Mouse (Mus musculus) cerebellum, adult 8-10 months (tissue): ENCODE data around the gene Mff.
A peak's percentile ranks its signal among the peaks of the same experiment; 100 is the strongest.

ENCODE experiments used
- DNase-seq: peaks from one replicate; pipeline ENCODE4 v3.0.0; 2022

Gene Mff

DNA sequence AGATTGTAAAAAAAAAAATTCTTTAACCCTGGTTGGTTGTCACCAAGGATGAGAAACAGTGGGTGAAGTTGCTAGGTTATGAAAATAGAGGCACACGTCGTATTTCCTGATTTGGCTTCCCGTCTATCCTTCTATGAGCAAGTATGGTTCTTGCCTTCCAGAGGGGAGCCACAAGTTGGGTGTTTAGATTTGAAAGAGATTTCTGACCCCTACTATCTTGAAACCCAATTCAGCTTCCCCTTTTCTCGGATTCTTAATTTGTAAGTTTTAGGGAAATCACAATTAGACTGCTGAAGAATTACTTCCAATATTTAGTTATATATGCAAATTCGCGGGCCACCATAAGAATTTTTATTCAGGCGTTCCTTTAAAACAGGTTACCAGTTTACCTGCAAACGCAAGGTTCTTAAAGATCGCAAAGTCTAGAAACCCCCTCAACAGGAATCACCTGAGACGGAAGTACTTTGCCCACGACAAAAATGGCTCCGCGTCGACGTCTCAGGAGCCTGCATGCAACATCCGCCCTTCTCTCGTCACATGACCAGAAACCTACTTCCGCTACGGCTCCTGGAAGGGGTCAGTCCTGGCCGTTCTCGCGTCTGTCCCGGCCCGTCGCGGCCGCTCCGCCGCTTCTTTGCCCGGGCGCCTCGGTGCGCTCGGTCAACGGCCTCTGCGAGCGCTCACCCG lies at the start of gene Mff:
Gene Mff (plus strand): TSS at position 552 of the 687 bp plus-strand sequence.
- peak; percentile 92 for DNase-seq

DNA sequence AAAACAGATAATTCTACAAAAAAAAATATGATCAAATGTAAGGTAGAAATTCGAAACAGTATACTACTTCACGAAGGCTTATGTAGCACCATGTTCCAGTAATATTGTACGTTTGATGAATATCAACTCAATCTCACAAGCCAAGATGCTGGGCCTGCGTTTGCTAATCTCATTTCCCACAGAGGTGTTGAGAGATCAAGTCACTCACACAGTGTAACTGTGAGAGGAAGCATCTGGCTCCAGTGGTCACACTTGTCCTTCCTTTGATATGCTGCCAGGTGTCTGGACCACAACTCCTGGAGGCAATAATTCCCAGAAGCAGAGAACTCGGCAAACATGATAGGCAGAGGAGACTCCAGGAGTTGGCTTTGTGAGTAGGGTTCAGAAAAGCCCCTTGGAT lies 38.4 kb upstream of the Mff start:
- DNase-seq, result no peak

DNA sequence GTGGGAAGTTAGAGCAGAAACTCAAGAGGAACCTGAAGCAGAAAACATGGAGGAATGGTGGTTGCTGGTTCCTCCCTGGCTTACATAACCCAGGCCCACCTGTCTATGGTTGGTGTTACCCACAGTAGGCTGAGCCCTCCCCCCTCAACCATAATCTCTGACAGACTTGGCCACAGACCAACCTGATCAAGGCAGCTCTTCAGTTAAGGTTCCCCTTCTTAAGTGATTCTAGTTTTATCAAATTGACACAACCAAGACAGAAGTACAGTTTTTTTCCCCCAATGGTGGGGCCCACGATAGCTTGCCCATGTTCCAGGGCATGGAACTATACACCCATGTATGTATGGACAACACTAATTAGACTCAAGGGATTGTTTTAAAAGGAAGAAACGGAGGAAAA lies 37.8 kb upstream of the Mff start:
- no peak for DNase-seq

DNA sequence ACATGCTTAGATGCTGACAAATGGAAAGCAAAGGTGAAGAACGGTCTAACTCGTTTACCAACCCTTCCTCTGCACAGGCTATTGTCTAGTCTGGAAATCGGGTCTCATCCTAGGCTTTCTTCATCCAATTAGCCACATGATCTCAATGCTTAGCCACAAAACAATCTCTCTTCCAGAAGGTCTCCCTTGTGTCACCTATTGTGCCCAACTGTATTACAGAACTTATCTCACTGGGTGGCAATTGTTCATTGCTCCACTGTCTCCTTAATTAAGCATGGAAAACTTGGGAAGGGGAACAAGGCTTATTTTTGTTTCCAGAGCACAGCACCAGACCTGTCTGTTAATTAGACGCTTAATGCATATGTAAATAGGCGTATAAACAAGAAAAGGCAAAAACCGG lies 36.8 kb upstream of the Mff start:
- no peak for DNase-seq

DNA sequence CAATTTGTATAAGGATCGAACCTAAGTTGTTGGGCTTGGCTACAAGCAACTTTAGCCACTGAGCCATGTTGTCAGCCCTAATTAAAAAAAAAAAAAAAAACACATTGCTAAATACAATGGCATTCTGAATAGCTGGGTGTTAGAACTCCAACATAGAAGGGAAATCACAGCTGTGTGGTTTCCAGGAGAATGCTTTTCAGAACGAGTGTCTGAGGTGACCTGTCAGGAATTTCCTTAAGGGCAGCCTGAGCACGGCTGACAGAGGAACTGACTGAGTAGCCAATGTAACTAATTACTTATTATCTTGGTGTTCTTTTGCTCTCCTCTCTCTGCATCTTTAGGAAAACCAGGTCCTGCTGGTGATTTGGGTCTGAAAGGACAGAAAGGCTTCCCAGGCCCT lies 28.8 kb upstream of the Mff start:
- DNase-seq, result no peak

DNA sequence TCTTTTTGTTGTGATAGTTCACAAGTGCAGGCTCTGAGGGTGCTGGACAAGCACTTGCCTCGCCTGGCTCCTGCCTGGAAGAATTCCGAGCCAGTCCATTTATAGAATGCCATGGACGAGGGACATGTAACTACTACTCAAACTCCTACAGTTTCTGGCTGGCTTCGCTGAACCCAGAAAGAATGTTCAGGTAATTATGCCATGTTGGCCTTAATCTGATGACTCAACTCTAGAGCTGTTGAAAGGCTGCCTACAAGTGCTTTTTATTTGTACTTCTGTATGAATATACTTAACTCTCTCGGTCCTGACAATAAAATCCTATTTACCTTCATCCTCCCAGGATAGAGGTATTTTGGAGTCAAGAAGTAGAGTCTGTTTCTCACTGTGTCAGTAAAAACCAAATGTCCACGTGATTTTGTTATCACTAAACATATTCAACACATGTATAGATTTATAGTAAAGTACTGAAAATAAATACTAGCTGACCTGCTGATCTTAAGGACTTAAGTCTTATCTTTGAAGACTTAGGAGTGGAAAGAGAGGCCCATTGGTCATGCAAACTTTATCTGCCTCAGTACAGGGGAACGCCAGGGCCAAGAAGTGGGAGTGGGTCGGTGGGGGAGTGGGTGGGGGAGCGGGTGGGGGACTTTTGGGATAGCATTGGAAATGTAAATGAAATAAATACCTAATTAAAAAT lies 6.7 kb upstream of the Mff start:
- DNase-seq, result no peak

DNA sequence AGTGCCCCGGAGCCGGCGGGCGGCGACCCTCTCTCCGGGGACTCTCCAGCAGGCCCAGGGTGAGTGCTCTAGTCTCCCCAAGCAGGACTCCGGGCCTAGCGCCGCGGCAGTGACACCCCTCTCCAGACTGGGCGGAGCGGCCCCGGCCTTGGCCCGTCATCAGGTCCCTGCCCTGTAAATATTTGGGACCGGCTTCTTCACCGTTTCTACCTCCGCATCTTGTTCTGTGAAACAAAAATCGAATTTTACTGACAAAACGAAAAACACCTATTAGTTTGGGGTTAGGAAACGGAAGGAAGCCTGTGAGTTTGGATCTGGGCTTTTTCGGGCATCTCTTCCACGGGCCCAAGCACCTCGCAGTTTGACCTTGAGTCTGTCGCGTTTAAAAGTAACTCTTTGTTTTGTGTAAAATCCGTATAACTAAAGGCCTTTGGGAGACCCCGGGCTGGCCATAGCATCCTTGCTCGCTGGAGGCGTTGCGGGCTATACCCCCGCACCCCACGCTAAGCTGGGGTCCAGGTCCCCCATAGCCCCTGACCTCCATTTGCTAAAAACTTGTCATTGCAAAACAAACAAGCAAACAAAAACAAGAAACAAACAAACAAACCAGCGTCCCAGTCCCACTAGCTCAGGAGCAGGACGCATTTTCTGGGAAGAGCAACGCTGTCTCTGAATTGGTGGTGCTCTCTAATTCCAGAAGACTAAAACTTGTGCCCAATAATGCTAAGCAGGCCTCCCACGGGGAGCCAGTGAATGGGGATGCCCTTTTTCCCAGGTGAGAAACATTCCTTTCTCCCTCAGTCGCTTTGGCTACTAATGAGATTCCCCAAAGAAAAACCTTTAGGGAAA lies 560 bp downstream of the Mff start:
- no peak for DNase-seq

DNA sequence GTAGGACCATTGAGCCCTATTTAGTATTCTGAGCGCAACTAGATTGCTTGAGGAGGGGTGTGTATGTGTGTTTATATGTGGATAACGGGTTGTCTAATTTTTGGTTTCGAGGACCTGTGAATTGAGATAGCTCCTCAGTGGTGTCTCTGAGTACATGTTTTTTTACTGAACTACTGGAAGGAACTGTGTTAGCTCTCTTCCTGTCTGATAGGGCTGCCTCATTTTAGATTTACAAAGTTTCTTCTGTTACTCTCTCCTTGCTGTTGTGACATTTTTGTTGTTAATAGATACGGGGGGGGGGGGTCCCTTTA lies 1.1 kb downstream of the Mff start:
- no peak for DNase-seq

DNA sequence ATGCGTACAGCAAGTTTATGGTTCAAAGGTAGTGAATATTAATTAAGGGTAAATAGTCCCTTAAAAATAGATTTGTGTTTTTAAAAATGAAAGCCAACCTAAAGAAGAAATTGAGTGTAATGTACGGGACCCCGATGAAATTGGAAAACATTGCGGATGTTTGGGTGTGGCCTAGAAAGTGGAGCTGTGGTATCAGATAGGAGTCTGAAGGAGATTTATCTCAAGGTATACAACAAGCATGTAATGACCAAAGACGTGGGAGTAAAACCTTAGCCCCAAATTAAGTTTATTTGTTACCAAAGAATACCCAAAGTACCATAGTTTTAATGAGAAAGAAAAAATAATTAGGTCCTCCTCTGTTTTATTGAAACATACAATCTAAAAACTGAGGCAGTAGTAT lies 1.8 kb downstream of the Mff start:
- DNase-seq, result no peak

DNA sequence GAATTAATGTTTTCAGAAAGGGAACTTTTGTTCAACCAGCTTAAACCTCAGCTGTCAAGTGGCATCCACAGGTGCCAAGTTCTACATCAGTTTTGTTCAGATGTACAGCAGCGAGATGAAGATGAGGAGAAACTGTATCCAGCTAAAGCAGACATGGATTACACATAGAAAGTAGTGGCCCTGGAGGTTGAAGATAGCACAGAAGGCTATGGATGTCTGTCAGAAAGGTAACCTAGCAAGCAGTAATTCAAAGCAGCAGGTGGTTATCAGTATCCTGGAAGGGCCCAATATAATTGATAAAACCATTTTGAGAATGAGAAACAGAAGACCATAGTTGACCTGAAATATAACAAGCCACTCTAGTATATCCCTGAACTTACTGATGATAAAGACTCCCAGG lies 8.7 kb downstream of the Mff start:
- DNase-seq, result no peak

DNA sequence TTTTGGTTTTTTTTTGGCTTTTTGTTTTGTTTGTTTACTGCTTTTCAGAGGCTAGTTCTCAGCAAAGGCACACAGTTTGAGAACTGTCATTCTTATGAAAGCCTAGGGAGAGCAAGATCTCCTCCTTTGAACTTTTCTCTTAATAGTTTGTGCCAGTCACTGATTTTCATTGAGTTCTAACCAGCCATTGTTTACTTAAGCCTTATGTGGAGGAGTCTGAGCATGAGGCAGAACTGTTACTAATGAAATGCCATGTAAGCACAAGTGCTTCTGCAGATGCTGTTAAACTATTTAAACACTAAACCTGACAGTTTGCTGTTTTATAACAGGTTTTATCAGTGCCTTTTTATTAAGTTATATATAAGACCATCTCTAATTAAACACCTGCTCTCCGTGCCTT lies 13.4 kb downstream of the Mff start:
- DNase-seq, result no peak

DNA sequence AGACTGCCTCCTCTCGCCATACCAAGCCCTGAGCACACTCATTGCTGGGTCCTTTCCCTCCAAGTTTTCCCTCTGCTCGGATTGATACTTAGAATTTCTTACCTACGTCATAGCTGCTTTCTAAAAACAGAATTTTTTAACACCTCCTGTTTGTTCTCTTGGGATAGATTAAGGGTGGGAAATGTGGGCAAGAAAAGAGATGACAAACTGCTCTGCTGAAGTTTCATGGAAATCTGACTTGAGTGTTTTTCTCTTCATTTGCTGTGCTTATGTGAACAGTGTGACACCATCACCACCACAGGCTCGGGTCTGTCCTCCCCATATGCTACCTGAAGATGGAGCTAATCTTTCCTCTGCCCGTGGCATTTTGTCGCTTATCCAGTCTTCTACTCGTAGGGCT lies 16.8 kb downstream of the Mff start:
- DNase-seq, result no peak

DNA sequence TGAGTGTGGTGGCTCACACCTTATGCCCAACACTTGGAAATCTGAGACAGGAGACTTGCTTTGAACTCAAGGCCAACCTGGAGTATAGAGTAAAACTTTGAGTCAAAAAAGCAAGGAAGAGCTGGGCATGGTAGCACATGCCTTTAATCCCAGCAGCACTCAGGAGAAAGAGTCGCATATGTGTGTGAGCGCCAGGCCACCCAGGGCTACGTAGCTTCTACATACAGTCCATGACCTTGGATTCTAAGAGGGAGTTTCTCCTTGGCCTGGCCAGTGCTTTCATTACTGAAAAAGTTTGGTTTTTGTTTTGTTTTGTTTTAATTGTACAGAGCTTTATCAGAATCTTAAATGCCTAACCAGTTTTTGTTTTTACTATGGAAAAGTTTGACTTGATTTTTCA lies 19.3 kb downstream of the Mff start:
- DNase-seq, result no peak

DNA sequence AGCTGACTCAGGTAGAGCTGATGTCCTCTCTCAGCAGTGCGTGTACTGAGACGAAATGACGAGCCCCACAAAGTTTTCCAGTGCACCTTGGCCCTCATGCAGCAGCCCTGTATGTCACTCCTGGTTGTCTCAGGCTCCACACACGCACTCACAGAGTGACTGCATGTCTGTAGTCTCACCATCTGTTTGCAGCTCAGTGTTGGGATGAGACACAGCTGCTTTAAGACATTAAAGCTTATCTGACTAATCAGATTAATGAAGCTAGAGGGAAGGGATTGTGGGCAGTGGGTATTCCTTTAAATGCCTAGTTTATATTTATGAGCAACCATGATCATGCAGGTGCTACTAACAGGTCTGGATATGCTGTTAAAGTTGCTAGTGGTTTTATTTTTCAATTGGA lies 21.7 kb downstream of the Mff start:
- no peak for DNase-seq

DNA sequence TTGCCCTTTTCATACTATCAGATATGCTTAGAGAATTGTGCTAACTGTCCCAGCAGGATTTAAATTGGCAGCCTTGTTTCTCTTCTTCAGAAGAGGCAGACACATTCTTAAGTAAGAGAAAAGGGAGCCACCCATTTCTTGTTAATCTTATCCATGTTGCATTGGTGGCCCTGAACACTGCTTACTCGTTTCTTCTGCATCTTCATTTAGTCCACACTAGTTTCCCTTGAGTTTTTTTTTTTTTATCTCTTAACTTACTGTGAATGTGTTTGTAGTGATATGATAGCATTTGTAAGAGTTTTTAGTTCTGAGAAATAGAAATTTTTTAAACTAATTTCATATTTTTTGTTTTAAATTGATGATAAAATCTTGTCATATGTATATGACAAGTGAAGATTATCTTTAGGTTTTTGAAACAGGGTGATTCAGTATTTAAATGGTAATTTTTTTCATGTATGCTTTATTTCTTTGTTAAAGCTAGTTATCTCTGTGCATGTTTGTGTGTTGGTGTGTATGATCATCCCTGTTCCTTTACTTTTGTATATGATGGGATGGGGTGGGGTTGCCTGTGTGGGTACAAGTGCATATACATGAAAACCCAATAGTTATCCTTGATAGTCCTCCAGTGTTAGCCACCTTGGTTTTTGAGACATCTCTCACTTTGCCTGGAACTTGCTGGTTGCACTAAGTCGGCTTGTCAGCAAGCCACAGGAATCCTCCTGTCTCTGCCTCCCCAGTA lies 23.2 kb downstream of the Mff start:
- DNase-seq, result no peak

DNA sequence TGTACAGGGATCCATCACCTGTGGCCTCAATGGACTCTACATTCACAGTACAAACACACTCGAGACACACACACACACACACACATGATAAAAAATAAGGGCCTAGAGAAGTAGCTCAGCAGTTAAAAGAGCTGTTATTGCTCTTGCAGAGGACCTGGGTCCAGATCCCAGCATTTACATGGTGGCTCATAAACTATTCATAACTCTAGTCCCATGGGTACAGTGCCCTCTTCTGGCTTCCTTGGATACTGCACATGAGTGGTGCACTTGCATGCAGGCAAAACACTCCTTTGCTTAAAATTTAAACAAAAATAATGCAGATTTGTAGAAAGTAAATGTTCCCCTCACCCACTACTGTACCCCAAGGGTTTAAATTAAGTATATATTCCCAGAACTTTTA lies 34.8 kb downstream of the Mff start:
- DNase-seq, result no peak

DNA sequence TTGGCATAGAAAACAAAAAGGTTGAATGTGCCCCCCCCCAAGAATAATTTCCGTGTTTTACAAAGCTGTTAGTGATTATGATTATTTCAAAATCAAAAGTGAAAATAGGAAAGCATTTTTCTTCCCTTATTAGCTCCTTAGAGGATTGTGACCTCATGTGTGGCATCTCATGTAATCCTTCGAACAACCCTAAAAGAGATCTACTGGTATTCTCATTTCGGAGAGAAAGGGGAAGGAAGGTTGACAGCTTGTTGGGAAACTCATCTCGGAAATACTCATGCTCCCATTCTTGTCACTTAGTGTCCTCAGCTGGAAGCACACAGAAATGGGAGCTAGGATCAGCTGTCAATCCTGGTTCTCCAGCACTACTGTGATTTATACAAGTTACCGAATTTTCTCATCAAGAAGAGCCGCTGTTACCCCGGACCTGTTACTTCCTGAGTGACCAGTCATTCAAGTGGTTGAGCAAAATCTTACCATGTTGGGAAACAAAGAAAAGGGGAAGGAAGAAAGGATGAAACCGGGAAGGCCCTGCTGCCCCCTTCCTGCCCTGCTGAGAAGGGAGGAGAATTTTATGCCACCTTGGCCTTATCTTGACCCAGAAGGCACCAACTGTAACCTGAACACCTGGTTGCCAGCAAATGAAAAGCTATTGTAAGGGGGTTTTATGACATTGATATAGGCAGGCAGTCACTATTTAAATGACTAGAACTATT lies 36.9 kb downstream of the Mff start:
- no peak for DNase-seq

DNA sequence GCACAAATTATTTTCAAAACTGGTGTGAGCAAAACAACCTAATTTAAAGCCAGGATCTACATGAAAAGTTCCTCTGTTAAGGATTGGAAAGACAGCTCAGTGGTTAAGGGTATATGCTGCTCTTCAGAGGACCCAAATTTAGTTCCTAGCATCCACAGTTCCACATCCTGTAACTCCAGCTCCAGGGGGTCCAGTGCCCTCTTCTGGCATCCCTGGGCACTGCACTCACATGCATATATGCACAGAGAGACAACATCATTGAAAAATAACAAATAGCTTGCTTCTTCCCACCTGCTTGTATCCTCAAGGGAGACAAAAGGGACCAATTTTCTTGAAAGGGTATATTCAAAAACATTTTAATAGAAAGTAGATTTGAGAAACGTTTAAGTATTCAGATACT lies 37.6 kb downstream of the Mff start:
- no peak for DNase-seq

DNA sequence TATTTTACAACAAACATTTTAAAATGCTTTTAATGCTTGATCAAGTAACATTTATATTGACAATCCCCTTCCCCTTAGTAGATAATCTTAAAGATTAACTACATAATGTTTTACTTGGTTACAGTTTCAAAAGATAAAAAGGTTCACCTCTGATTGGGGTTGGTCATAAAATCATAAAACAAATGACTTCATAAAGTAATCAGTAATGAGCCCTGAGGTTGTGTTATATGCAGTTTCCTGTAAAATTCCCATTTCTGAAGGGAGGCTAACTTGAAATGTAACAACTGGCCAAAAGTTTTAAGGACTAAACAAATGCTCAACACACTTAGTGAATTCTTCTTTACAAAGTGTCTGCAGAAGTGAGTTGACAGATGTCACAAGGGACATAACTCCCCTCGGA lies 41.5 kb downstream of the Mff start:
- DNase-seq, result no peak

DNA sequence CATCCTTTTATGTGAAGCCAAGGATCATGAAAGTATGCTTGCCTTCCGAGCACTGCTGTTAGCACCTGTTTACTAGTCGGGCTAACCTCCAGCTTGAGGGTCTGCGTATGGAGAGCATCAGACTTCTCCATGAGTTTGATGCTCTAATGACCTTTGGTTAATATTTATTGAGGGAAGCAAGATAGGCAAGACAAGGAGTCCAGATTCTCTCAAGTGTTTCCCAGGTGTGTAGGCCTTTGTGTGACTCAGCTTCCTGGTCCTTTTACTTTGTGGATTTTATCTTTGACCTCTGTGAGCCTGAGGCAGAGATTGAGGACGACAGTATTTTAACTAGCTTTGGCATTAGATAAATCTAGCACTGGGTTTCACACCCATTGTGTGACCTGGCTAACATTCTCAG lies 42.0 kb downstream of the Mff start:
- DNase-seq, result no peak

DNA sequence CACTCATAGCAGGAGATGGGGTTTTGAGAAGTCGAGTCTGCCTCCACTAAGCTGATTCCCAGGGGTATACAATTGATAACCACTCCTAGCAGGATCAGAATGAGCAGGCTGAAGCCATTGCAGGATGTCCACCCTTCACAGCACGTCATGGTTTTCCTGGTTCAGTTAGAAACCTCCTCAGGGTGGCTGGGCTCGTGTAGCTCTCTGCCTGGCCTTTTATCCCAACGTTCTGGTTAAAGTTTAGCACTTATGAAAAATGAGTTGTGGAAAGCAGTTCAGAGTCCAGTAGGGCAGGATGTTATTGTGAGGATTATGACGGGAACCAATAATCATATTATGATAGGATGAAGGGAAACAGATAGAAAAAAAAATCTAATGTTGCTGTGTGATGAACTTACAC lies 43.6 kb downstream of the Mff start, which contains the start of gene Tm4sf20:
Gene Tm4sf20 (minus strand): TSS at position 193 of the 400 bp plus-strand sequence.
- no peak for DNase-seq

DNA sequence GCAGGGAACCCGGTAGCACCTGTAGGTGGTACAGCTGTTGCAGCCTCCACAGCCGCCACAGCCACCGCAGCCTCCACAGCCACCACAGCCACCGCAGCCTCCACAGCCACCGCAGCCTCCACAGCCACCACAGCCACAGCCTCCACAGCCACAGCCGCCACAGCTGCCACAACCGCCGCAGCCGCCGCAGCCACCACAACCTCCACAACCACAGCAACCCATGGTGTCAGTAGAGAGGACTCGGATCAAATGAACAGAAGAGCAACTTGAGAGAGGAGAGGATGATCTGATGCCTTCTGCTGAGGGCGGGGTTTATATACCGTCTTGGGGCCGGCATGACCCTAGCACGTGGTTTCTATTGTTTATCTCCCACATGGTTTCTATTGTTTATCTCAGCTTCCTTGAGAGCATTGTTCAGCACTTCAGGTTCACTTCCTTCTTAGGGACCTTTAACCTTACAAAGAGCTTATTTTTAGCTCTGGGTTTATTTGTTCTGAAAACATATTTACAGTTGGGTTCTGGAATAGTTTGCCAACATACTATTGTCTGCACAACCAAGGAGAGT lies 46.4 kb downstream of the Mff start, which contains the start of gene Gm47791:
Gene Gm47791 (minus strand): TSS at position 222 of the 565 bp plus-strand sequence.
- no peak for DNase-seq
